Mouse (Mus musculus) CD4-positive helper T cell, adult 2 months (primary cell): ENCODE data around the gene Stxbp5.

Experiments
- DNase-seq: peaks from one replicate; pipeline ENCODE4 v3.0.0-alpha.2; 2012; ENCODE audit warnings: low read depth, missing footprints, low spot score

Stxbp5 gene

GRCm38 (mm10) chr10:9756546-9756945 is 144.3 kb downstream of the Stxbp5 start:
- DNase-seq: no peak

- peak; percentile 11 for DNase-seq
Observed at GRCm38 (mm10) chr10:9754893-9755541, 145.9 kb downstream of the Stxbp5 start.

GRCm38 (mm10) chr10:9733861-9734260 is 167.0 kb downstream of the Stxbp5 start:
- no peak for DNase-seq

GRCm38 (mm10) chr10:9732065-9732749 is 168.7 kb downstream of the Stxbp5 start:
- DNase-seq: no peak

GRCm38 (mm10) chr10:9722519-9723303 is 178.2 kb downstream of the Stxbp5 start:
- DNase-seq: no peak

- no peak for DNase-seq
Observed at GRCm38 (mm10) chr10:9720027-9720426, 180.9 kb downstream of the Stxbp5 start.

GRCm38 (mm10) chr10:9718086-9718485 is 182.8 kb downstream of the Stxbp5 start:
- no peak for DNase-seq
